Comparison of ENCODE assay signal across 8 mouse cellular contexts in genomic region chr9:96195885-96196622, GRCm38 (mm10). TPM values are rescaled to one million over a fixed set of nuclear protein-coding genes. Genes with fewer than 3 reads are reported as not detected.
DNase-seq lines count a peak whose midpoint lies in the region; ATAC-seq lines count a peak whose summit lies in the region.

Gene Tfdp2 (plus strand): TSS chr9:96196275.

- peaks cover 19% of the 10 kb centered on the region for H3K4me1 ChIP-seq in hindbrain, embryonic 12.5 days

- peak within 1 kb of the TSS; percentile 99 for H3K4me2 ChIP-seq in hindbrain, embryonic 12.5 days (replicated peaks)

- H3K9ac ChIP-seq in hindbrain, embryonic 12.5 days: peak within 1 kb of the TSS; percentile 76

- H3K4me3 ChIP-seq in hindbrain, embryonic 12.5 days: peak within 1 kb of the TSS; percentile 68

- ATAC-seq in hindbrain, embryonic 12.5 days (ENCODE audit: low FRiP score): peak; percentile 99

- H3K36me3 ChIP-seq in hindbrain, embryonic 12.5 days: no peaks in the 10 kb centered on the region

- peak within 1 kb of the TSS; percentile 77 for H3K27ac ChIP-seq in hindbrain, embryonic 12.5 days

- no peaks in the 10 kb centered on the region for H3K9me3 ChIP-seq in hindbrain, embryonic 12.5 days (replicated peaks)

- H3K27me3 ChIP-seq in hindbrain, embryonic 12.5 days: no peaks in the 10 kb centered on the region

- 1% methylated on average over 70 of the region's 81 CpGs for WGBS in hindbrain, embryonic 12.5 days

- DNase-seq in Muller cell, postnatal 12 days (ENCODE audit: inconsistent ontology term): peak; percentile 95
- DNase-seq in cerebellum, adult 9-11 months: peak; percentile 90
- peak; percentile 76 to 88 for DNase-seq in frontal cortex, postnatal 10 days (ENCODE audit: low spot score in 2 of 2)
- peak; percentile 75 to 87 for DNase-seq in layer of hippocampus, postnatal 14 days (ENCODE audit: low spot score in 2 of 2)
- peak; percentile 90 for DNase-seq in lung, postnatal 14 days
- DNase-seq in retina, adult 2 months (ENCODE audit: low read depth, low spot score): peak; percentile 71
- peak; percentile 84 to 90 for DNase-seq in thymus, postnatal 36 days

RNA-seq across cellular contexts. Expression of gene Tfdp2, which starts in this region (rescaled TPM):
- polyA plus RNA-seq in hindbrain, embryonic 12.5 days (2016; fragmentation: Nextera tagmentation; extraction: Ambion mirVana): 59.1 and 65.3 TPM in 2 replicates
- 10 to 100 TPM; 28.5 to 28.7 TPM for total RNA-seq in layer of hippocampus, postnatal 14 days (2021)

Comparison
In these comparisons a context has a peak if more than half of its experiments do, and no peak if none do; other contexts are left out.
1. Peak in every context shown above with its lines: DNase-seq, ATAC-seq, H3K4me3 ChIP-seq and H3K27ac ChIP-seq.